In the genomic region with DNA sequence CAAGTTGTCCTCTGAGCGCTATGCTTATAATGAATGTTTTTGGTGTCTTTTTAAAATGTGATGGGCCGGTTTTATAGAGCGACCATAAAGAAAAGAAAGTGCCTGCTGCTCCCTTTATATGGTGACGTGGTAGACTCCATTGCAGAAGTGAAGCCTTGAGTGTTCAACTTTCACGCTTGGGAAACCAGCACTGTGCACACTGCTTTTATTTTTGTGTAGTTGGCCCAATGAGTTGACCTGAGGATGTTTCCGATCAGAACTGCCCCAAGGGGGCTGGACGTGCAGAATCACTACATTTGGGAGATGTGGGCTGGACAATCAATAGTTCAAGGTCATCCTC, we compare ENCODE assay signal across 9 mouse cellular contexts. TPM values are rescaled to one million over a fixed set of nuclear protein-coding genes. Genes with fewer than 3 reads are reported as not detected.
DNase-seq lines count a peak whose midpoint lies in the region; ATAC-seq and TF ChIP-seq lines count a peak whose summit lies in the region.
"Had no signal": no experiment of that assay in that cellular context is flagged by ENCODE, and none has a peak within 500 bp of the region (broad histone marks: within the 10 kb centered on the region; RNA-seq: fewer than 3 reads in every experiment).

No protein-coding gene starts in this region.

- intact Hi-C loops in left cerebral cortex, adult 2 months (cut with DNase I) = loop anchor here (10.0 kb wide), 1 partner anchor 965 kb away; no protein-coding TSS in a partner anchor
- intact Hi-C loops in left cerebral cortex, postnatal 10 days (cut with DNase I) = no loop called here

- WGBS in embryonic facial prominence, embryonic 12.5 days = 77% methylated on average over 7 of the region's 7 CpGs
- 73% methylated on average over 7 of the region's 7 CpGs for WGBS in intestine, embryonic 15.5 days
- 84% methylated on average over 7 of the region's 7 CpGs for WGBS in neural tube, embryonic 13.5 days

- H3K4me2 ChIP-seq in embryonic facial prominence, embryonic 12.5 days (replicated peaks) = peak overlapping the region; percentile 81
- H3K4me2 ChIP-seq in intestine, embryonic 15.5 days (replicated peaks) = peak overlapping the region; percentile 87
- H3K4me2 ChIP-seq in neural tube, embryonic 13.5 days = peak overlapping the region; percentile 88

- DNase-seq in left cerebral cortex, adult 2 months (ENCODE audit: extremely low spot score in 1 of 2, low spot score in 2 of 2) = no peak
- DNase-seq in left cerebral cortex, postnatal 10 days (ENCODE audit: extremely low spot score in 1 of 2, low spot score in 2 of 2) = no peak
- DNase-seq in cerebellum, postnatal 25 days = no peak
- no peak for DNase-seq in layer of hippocampus, postnatal 25 days (ENCODE audit: extremely low spot score in 1 of 2, low spot score in 1 of 2)
- no peak for DNase-seq in adrenal gland, adult 8-10 months
- DNase-seq: kidney, adult 9 months had no signal

- H3K36me3 ChIP-seq in embryonic facial prominence, embryonic 12.5 days = no peaks in the 10 kb centered on the region
- H3K36me3 ChIP-seq in intestine, embryonic 15.5 days = no peaks in the 10 kb centered on the region
- H3K36me3 ChIP-seq in neural tube, embryonic 13.5 days = no peaks in the 10 kb centered on the region

- H3K9ac ChIP-seq in embryonic facial prominence, embryonic 12.5 days = peak overlapping the region; percentile 87
- no peak overlapping the region; the same call in 1 of the 2 replicates for H3K9ac ChIP-seq in intestine, embryonic 15.5 days
- H3K9ac ChIP-seq in neural tube, embryonic 13.5 days = peak overlapping the region; percentile 96

- peaks cover 42% of the 10 kb centered on the region for H3K4me1 ChIP-seq in embryonic facial prominence, embryonic 12.5 days
- H3K4me1 ChIP-seq in intestine, embryonic 15.5 days (replicated peaks) = peaks cover 20% of the 10 kb centered on the region
- peaks cover 52% of the 10 kb centered on the region for H3K4me1 ChIP-seq in neural tube, embryonic 13.5 days (replicated peaks)

- no peak for TF ChIP-seq CTCF in left cerebral cortex, adult 2 months (IDR thresholded peaks at IDR 0.05)

- no peak overlapping the region for H3K27ac ChIP-seq in left cerebral cortex, adult 2 months
- H3K27ac ChIP-seq in embryonic facial prominence, embryonic 12.5 days = no peak overlapping the region
- H3K27ac ChIP-seq in intestine, embryonic 15.5 days = no peak overlapping the region
- no peak overlapping the region; the same call in 1 of the 2 replicates for H3K27ac ChIP-seq in neural tube, embryonic 13.5 days (replicated peaks)

- no peaks in the 10 kb centered on the region for H3K9me3 ChIP-seq in embryonic facial prominence, embryonic 12.5 days
- no peaks in the 10 kb centered on the region for H3K9me3 ChIP-seq in intestine, embryonic 15.5 days
- H3K9me3 ChIP-seq in neural tube, embryonic 13.5 days = no peaks in the 10 kb centered on the region

- ATAC-seq in embryonic facial prominence, embryonic 12.5 days (ENCODE audit: insufficient number of reproducible peaks, insufficient read depth, low FRiP score, low TSS enrichment) = no peak
- ATAC-seq in intestine, embryonic 15.5 days = no peak
- ATAC-seq in neural tube, embryonic 13.5 days (ENCODE audit: low read depth) = no peak

- H3K4me3 ChIP-seq in left cerebral cortex, adult 2 months = peak overlapping the region; percentile 91
- H3K4me3 ChIP-seq in embryonic facial prominence, embryonic 12.5 days = peak overlapping the region; percentile 94
- peak overlapping the region; percentile 81 for H3K4me3 ChIP-seq in intestine, embryonic 15.5 days (replicated peaks)
- H3K4me3 ChIP-seq in neural tube, embryonic 13.5 days = peak overlapping the region; percentile 80

- H3K27me3 ChIP-seq in embryonic facial prominence, embryonic 12.5 days = no peaks in the 10 kb centered on the region
- no peaks in the 10 kb centered on the region for H3K27me3 ChIP-seq in intestine, embryonic 15.5 days (replicated peaks)
- H3K27me3 ChIP-seq in neural tube, embryonic 13.5 days = no peaks in the 10 kb centered on the region

RNA-seq across cellular contexts. Expression of a gene that starts 1.8 kb away (rescaled TPM):
- 10 to 100 TPM; 14.5 to 15.4 TPM for total RNA-seq in left cerebral cortex, adult 2 months (2021)
- 10 to 100 TPM; 13.4 to 14.1 TPM for total RNA-seq in left cerebral cortex, postnatal 10 days (2021)
- polyA plus RNA-seq in embryonic facial prominence, embryonic 12.5 days (2016; fragmentation: Nextera tagmentation; extraction: Ambion mirVana) = 10.2 and 10.4 TPM in 2 replicates
- 4.9 and 5.4 TPM in 2 replicates for polyA plus RNA-seq in intestine, embryonic 15.5 days (2015; fragmentation: Nextera tagmentation; extraction: Ambion mirVana)
- 8.4 and 9.2 TPM in 2 replicates for polyA plus RNA-seq in neural tube, embryonic 13.5 days (2015; fragmentation: Nextera tagmentation; extraction: Ambion mirVana)
- total RNA-seq in layer of hippocampus, postnatal 25 days (2021) = 10 to 100 TPM; 15.9 to 23.2 TPM
- total RNA-seq in adrenal gland, adult 8-10 months (2022) = 10 to 100 TPM in 3 of 4 experiments, 1 to 10 TPM in 1; 7.2 to 16.9 (median 10.6) TPM

RNA-seq across cellular contexts. Expression of a gene that starts 12.1 kb away (rescaled TPM):
- under 1 TPM; 0.77 to 0.97 TPM for total RNA-seq in left cerebral cortex, adult 2 months (2021)
- total RNA-seq in left cerebral cortex, postnatal 10 days (2021) = under 1 TPM; 0.26 to 0.58 TPM
- 0.05 and 0.18 TPM in 2 replicates for polyA plus RNA-seq in embryonic facial prominence, embryonic 12.5 days (2016; fragmentation: Nextera tagmentation; extraction: Ambion mirVana)
- 0.03 and 0.06 TPM in 2 replicates for polyA plus RNA-seq in intestine, embryonic 15.5 days (2015; fragmentation: Nextera tagmentation; extraction: Ambion mirVana)
- polyA plus RNA-seq in neural tube, embryonic 13.5 days (2015; fragmentation: Nextera tagmentation; extraction: Ambion mirVana) = 0.04 and 0.10 TPM in 2 replicates
- total RNA-seq in layer of hippocampus, postnatal 25 days (2021) = under 1 TPM; 0.44 to 0.66 TPM
- total RNA-seq in adrenal gland, adult 8-10 months (2022) = under 1 TPM in 3 of 4 experiments, not detected in 1; 0.10 to 0.28 (median 0.12) TPM

RNA-seq across cellular contexts. Expression of a gene that starts 48.7 kb away (rescaled TPM):
- total RNA-seq in left cerebral cortex, adult 2 months (2021) = 100 to 1,000 TPM; 269 to 280 TPM
- 100 to 1,000 TPM; 181 TPM for total RNA-seq in left cerebral cortex, postnatal 10 days (2021)
- polyA plus RNA-seq in embryonic facial prominence, embryonic 12.5 days (2016; fragmentation: Nextera tagmentation; extraction: Ambion mirVana) = 206 and 217 TPM in 2 replicates
- polyA plus RNA-seq in intestine, embryonic 15.5 days (2015; fragmentation: Nextera tagmentation; extraction: Ambion mirVana) = 186 and 194 TPM in 2 replicates
- polyA plus RNA-seq in neural tube, embryonic 13.5 days (2015; fragmentation: Nextera tagmentation; extraction: Ambion mirVana) = 235 and 247 TPM in 2 replicates
- 100 to 1,000 TPM; 282 to 301 TPM for total RNA-seq in layer of hippocampus, postnatal 25 days (2021)
- total RNA-seq in adrenal gland, adult 8-10 months (2022) = 100 to 1,000 TPM; 175 to 194 (median 175) TPM
